Comparison of ENCODE assay signal across 27 mouse cellular contexts in the genomic region with DNA sequence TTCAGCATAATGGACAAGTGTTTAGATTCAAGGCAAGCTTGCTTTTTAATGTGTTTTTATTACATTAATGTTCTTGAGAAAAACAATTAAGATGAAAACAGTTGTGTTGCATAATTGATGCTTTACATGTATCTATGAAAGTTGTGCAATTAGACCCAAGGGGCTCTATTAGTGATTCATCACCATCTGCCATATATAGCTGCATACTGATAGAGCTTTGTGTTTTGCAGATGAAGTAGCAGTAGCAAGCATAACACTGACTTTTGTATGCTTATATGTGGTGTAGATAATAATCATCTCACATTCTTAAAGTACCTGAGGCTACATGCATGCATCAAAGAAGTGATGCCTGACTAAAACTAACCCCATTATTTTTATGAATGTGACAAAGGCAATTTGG.
DNase-seq lines count a peak whose midpoint lies in the region; ATAC-seq and TF ChIP-seq lines count a peak whose summit lies in the region.
"Had no signal": no experiment of that assay in that cellular context is flagged by ENCODE, and none has a peak within 500 bp of the region (broad histone marks: within the 10 kb centered on the region; RNA-seq: fewer than 3 reads in every experiment).

No protein-coding gene starts in this region.

- no peak for TF ChIP-seq POLR2A in brain, embryonic 14.5 days (IDR thresholded peaks at IDR 0.05; ENCODE audit: borderline replicate concordance, extremely low read depth, insufficient read depth, insufficient read length, poor library complexity, severe bottlenecking)

- no peaks in the 10 kb centered on the region for H3K9me3 ChIP-seq in hindbrain, embryonic 14.5 days (ENCODE audit: control insufficient read depth, low read length)
- no peaks in the 10 kb centered on the region for H3K9me3 ChIP-seq in hindbrain, embryonic 16.5 days (ENCODE audit: control insufficient read depth, low read length)
- H3K9me3 ChIP-seq in midbrain, embryonic 15.5 days = no peaks in the 10 kb centered on the region
- H3K9me3 ChIP-seq in midbrain, embryonic 10.5 days (replicated peaks) = no peaks in the 10 kb centered on the region
- H3K9me3 ChIP-seq in forebrain, embryonic 15.5 days = no peaks in the 10 kb centered on the region
- H3K9me3 ChIP-seq: embryonic facial prominence, embryonic 12.5 days; embryonic facial prominence, embryonic 15.5 days; heart, embryonic 12.5 days; heart, embryonic 15.5 days; hindbrain, embryonic 12.5 days; intestine, embryonic 15.5 days had no signal

- H3K27me3 ChIP-seq in hindbrain, embryonic 14.5 days (ENCODE audit: control insufficient read depth, insufficient read depth, low read length) = no peaks in the 10 kb centered on the region
- H3K27me3 ChIP-seq in hindbrain, embryonic 16.5 days (replicated peaks; ENCODE audit: control insufficient read depth, insufficient read depth, low read length) = no peaks in the 10 kb centered on the region
- H3K27me3 ChIP-seq in midbrain, embryonic 15.5 days (replicated peaks) = no peaks in the 10 kb centered on the region
- no peaks in the 10 kb centered on the region for H3K27me3 ChIP-seq in midbrain, embryonic 10.5 days (ENCODE audit: low read depth, poor library complexity, severe bottlenecking)
- H3K27me3 ChIP-seq in forebrain, embryonic 15.5 days = no peaks in the 10 kb centered on the region
- H3K27me3 ChIP-seq: CH12.LX; embryonic facial prominence, embryonic 12.5 days; embryonic facial prominence, embryonic 15.5 days; heart, embryonic 12.5 days; heart, embryonic 15.5 days; hindbrain, embryonic 12.5 days; intestine, embryonic 15.5 days; Patski had no signal

- TF ChIP-seq CTCF in brain, embryonic 14.5 days (IDR thresholded peaks at IDR 0.05; ENCODE audit: borderline replicate concordance, extremely low read depth, insufficient read depth, insufficient read length) = no peak

- 0 out of 2 replicates have a peak, but pooled peaks have one; percentile 60 for ATAC-seq in hindbrain, embryonic 14.5 days (ENCODE audit: low FRiP score)
- ATAC-seq in hindbrain, embryonic 16.5 days = no peak; the same call in 1 of the 2 replicates
- peak; percentile 78 for ATAC-seq in midbrain, embryonic 15.5 days (replicated peaks)
- ATAC-seq in forebrain, embryonic 15.5 days (replicated peaks) = no peak
- ATAC-seq: forebrain, embryonic 14.5 days; intestine, embryonic 15.5 days; Patski had no signal

- no peaks in the 10 kb centered on the region for H3K4me1 ChIP-seq in hindbrain, embryonic 14.5 days (replicated peaks; ENCODE audit: control insufficient read depth, insufficient read depth, low read length)
- H3K4me1 ChIP-seq in hindbrain, embryonic 16.5 days (ENCODE audit: control insufficient read depth, insufficient read depth, low read depth, low read length) = no peaks in the 10 kb centered on the region
- H3K4me1 ChIP-seq in midbrain, embryonic 15.5 days = no peaks in the 10 kb centered on the region
- no peaks in the 10 kb centered on the region for H3K4me1 ChIP-seq in midbrain, embryonic 10.5 days
- H3K4me1 ChIP-seq in forebrain, embryonic 15.5 days = no peaks in the 10 kb centered on the region
- H3K4me1 ChIP-seq: embryonic facial prominence, embryonic 12.5 days; embryonic facial prominence, embryonic 15.5 days; heart, embryonic 12.5 days; heart, embryonic 15.5 days; hindbrain, embryonic 12.5 days; intestine, embryonic 15.5 days had no signal

- H3K4me2 ChIP-seq in hindbrain, embryonic 14.5 days (replicated peaks) = no peak overlapping the region
- H3K4me2 ChIP-seq in hindbrain, embryonic 16.5 days (ENCODE audit: low read length) = no peak overlapping the region
- H3K4me2 ChIP-seq in midbrain, embryonic 15.5 days = no peak overlapping the region
- H3K4me2 ChIP-seq in forebrain, embryonic 15.5 days (replicated peaks) = no peak overlapping the region
- H3K4me2 ChIP-seq: embryonic facial prominence, embryonic 12.5 days; embryonic facial prominence, embryonic 15.5 days; heart, embryonic 12.5 days; heart, embryonic 15.5 days; hindbrain, embryonic 12.5 days; intestine, embryonic 15.5 days had no signal

- H3K4me3 ChIP-seq in hindbrain, embryonic 14.5 days (replicated peaks; ENCODE audit: low read length) = no peak overlapping the region
- no peak overlapping the region for H3K4me3 ChIP-seq in hindbrain, embryonic 16.5 days (ENCODE audit: low read length)
- H3K4me3 ChIP-seq in midbrain, embryonic 15.5 days = no peak overlapping the region
- no peak overlapping the region for H3K4me3 ChIP-seq in midbrain, embryonic 10.5 days
- no peak overlapping the region for H3K4me3 ChIP-seq in forebrain, embryonic 15.5 days
- H3K4me3 ChIP-seq: embryonic facial prominence, embryonic 12.5 days; embryonic facial prominence, embryonic 15.5 days; heart, embryonic 12.5 days; heart, embryonic 15.5 days; hindbrain, embryonic 12.5 days; intestine, embryonic 15.5 days had no signal

- H3K36me3 ChIP-seq in hindbrain, embryonic 14.5 days (replicated peaks; ENCODE audit: control insufficient read depth, insufficient read depth) = no peaks in the 10 kb centered on the region
- no peaks in the 10 kb centered on the region for H3K36me3 ChIP-seq in hindbrain, embryonic 16.5 days (ENCODE audit: control insufficient read depth, insufficient read depth, low read length)
- no peaks in the 10 kb centered on the region for H3K36me3 ChIP-seq in midbrain, embryonic 15.5 days (replicated peaks)
- H3K36me3 ChIP-seq in midbrain, embryonic 10.5 days = no peaks in the 10 kb centered on the region
- H3K36me3 ChIP-seq in forebrain, embryonic 15.5 days = no peaks in the 10 kb centered on the region
- H3K36me3 ChIP-seq: embryonic facial prominence, embryonic 12.5 days; embryonic facial prominence, embryonic 15.5 days; G1E; heart, embryonic 12.5 days; heart, embryonic 15.5 days; hindbrain, embryonic 12.5 days; intestine, embryonic 15.5 days had no signal

- H3K27ac ChIP-seq in hindbrain, embryonic 14.5 days = no peak overlapping the region
- no peak overlapping the region for H3K27ac ChIP-seq in hindbrain, embryonic 16.5 days (ENCODE audit: low read depth, low read length)
- H3K27ac ChIP-seq in midbrain, embryonic 15.5 days = no peak overlapping the region
- H3K27ac ChIP-seq in midbrain, embryonic 10.5 days (replicated peaks) = no peak overlapping the region
- no peak overlapping the region for H3K27ac ChIP-seq in forebrain, embryonic 15.5 days (replicated peaks)
- H3K27ac ChIP-seq: embryonic facial prominence, embryonic 12.5 days; embryonic facial prominence, embryonic 15.5 days; heart, embryonic 15.5 days; hindbrain, embryonic 12.5 days; intestine, embryonic 15.5 days had no signal

- DNase-seq in hindbrain, embryonic 14.5 days (ENCODE audit: low spot score) = peak; percentile 45
- no peak for DNase-seq in midbrain, embryonic 10.5 days (ENCODE audit: low spot score)
- DNase-seq in brain, embryonic 14.5 days (ENCODE audit: low read depth) = peak; percentile 55
- DNase-seq: adrenal gland, postnatal 10 days; adrenal gland, postnatal 36 days; B cell, adult 2 months; cerebellum, adult 11 months; cerebellum, adult 2 months; cerebellum, adult 9-11 months; cerebellum, postnatal 25 days; gastrocnemius, postnatal 25 days; heart, adult 18-20 months; heart, postnatal 10 days; heart, postnatal 36 days had no signal

- H3K9ac ChIP-seq in hindbrain, embryonic 14.5 days = no peak overlapping the region
- H3K9ac ChIP-seq in hindbrain, embryonic 16.5 days (ENCODE audit: low read depth, low read length) = no peak overlapping the region
- H3K9ac ChIP-seq in midbrain, embryonic 15.5 days = no peak overlapping the region
- H3K9ac ChIP-seq in forebrain, embryonic 15.5 days (replicated peaks) = no peak overlapping the region
- H3K9ac ChIP-seq: embryonic facial prominence, embryonic 12.5 days; embryonic facial prominence, embryonic 15.5 days; heart, embryonic 12.5 days; heart, embryonic 15.5 days; hindbrain, embryonic 12.5 days; intestine, embryonic 15.5 days had no signal

Comparison
In these comparisons a context has a peak if more than half of its experiments do, and no peak if none do; other contexts are left out.
1. ATAC-seq: peak in hindbrain, embryonic 14.5 days (single experiment) and midbrain, embryonic 15.5 days (single experiment); none in hindbrain, embryonic 16.5 days (single experiment) and forebrain, embryonic 15.5 days (single experiment).